Mouse (Mus musculus) CH12.LX (cell line): ENCODE results near the gene C1qtnf1. TPM values are rescaled to one million over a fixed set of nuclear protein-coding genes. Genes with fewer than 3 reads are reported as not detected.

Experiments
- DNase-seq: peaks from one replicate; pipeline ENCODE4 v3.0.0-alpha.2; 2013; ENCODE audit errors: extremely low read depth
- H3K27ac ChIP-seq: 2 replicates; pipeline ENCODE4 v1.5.1; 2012; ENCODE audit warnings: low read depth, mild to moderate bottlenecking, control low read depth, moderate library complexity; ENCODE audit not compliant: insufficient read depth
- H3K27me3 ChIP-seq: replicated peaks from 2 replicates; pipeline ENCODE3; 2012; ENCODE audit warnings: inconsistent platforms
- H3K36me3 ChIP-seq, 2 experiments: replicated peaks in 1 of 2; 2 replicates each; pipeline versions ENCODE3 to v1.6.1; 2012; ENCODE audit warnings: inconsistent platforms in 1 of 2, low read length in 1 of 2, mild to moderate bottlenecking in 1 of 2, mixed read lengths in 1 of 2, moderate library complexity in 1 of 2; ENCODE audit not compliant: control insufficient read depth in 1 of 2, insufficient read depth in 1 of 2
- H3K4me1 ChIP-seq, 2 experiments: 2 replicates each; pipeline ENCODE4 v1.6.1; 2012; ENCODE audit warnings: inconsistent platforms in 1 of 2, moderate library complexity in 1 of 2; ENCODE audit not compliant: insufficient read depth in 2 of 2, control insufficient read depth in 1 of 2
- H3K4me2 ChIP-seq: 2 replicates; pipeline ENCODE4 v1.6.1; 2012; ENCODE audit warnings: low read depth, mild to moderate bottlenecking, control low read depth; ENCODE audit not compliant: poor library complexity, insufficient read depth, severe bottlenecking
- H3K4me3 ChIP-seq, 3 experiments: fragments of 150-350 bp in 1 of 3; sonication (generic) in 1 of 3; replicated peaks in 1 of 3; 2 replicates each; pipeline versions ENCODE3 to v1.5.1; 2011 to 2012; ENCODE audit warnings: low read depth in 2 of 3, low read length in 2 of 3, mild to moderate bottlenecking in 2 of 3, moderate library complexity in 2 of 3, control low read depth in 1 of 3, improper control_type of control experiment in 1 of 3, inconsistent platforms in 1 of 3, mixed read lengths in 1 of 3; ENCODE audit not compliant: poor library complexity in 1 of 3
- H3K79me2 ChIP-seq: replicated peaks from 2 replicates; pipeline ENCODE4 v1.6.1; 2012; ENCODE audit warnings: mild to moderate bottlenecking, moderate library complexity; ENCODE audit not compliant: control insufficient read depth, poor library complexity, insufficient read depth, severe bottlenecking; ENCODE audit errors: extremely low read depth
- H3K9ac ChIP-seq: 2 replicates; pipeline ENCODE4 v1.6.1; 2012; ENCODE audit warnings: low read depth, mild to moderate bottlenecking, control low read depth, moderate library complexity; ENCODE audit not compliant: insufficient read depth
- H3K9me3 ChIP-seq: replicated peaks from 2 replicates; pipeline ENCODE3; 2012; ENCODE audit warnings: low read length, inconsistent platforms, mixed read lengths
- CHD1 ChIP-seq: IDR thresholded peaks from 2 replicates; pipeline ENCODE4 v1.6.1; 2012; ENCODE audit warnings: low read depth, low read length, improper control_type of control experiment, inconsistent platforms
- CHD2 ChIP-seq: IDR thresholded peaks from 2 replicates; pipeline ENCODE4 v1.6.1; 2011; ENCODE audit warnings: low read length, improper control_type of control experiment
- CTCF ChIP-seq, 2 experiments: IDR thresholded peaks in 1 of 2; conservative IDR thresholded peaks in 1 of 2; 2 replicates each; pipeline ENCODE4 v1.5.1; 2011 to 2012; ENCODE audit warnings: low read depth in 2 of 2, low read length in 2 of 2, improper control_type of control experiment in 1 of 2, inconsistent platforms in 1 of 2, mild to moderate bottlenecking in 1 of 2, moderate library complexity in 1 of 2
- E2F4 ChIP-seq: IDR thresholded peaks from 2 replicates; pipeline ENCODE4 v1.6.1; 2011; ENCODE audit warnings: low read depth, low read length, improper control_type of control experiment; ENCODE audit not compliant: insufficient replicate concordance
- ELF1 ChIP-seq: IDR thresholded peaks from 2 replicates; pipeline ENCODE4 v1.6.1; 2014; ENCODE audit warnings: low read depth, mild to moderate bottlenecking, inconsistent platforms, low read length, improper control_type of control experiment
- EP300 ChIP-seq: IDR thresholded peaks from 2 replicates; pipeline ENCODE4 v1.6.1; 2011; ENCODE audit warnings: low read length, improper control_type of control experiment
- ETS1 ChIP-seq: conservative IDR thresholded peaks from 2 replicates; pipeline ENCODE4 v1.6.1; 2012; ENCODE audit warnings: low read depth, mild to moderate bottlenecking, inconsistent platforms, low read length, improper control_type of control experiment, moderate library complexity
- HCFC1 ChIP-seq: IDR thresholded peaks from 2 replicates; pipeline ENCODE4 v1.6.1; 2012; ENCODE audit warnings: low read depth, mild to moderate bottlenecking, inconsistent platforms, low read length, improper control_type of control experiment
- JUN ChIP-seq: IDR thresholded peaks from 2 replicates; pipeline ENCODE4 v1.6.1; 2011; ENCODE audit warnings: low read depth, mild to moderate bottlenecking, low read length, improper control_type of control experiment, moderate library complexity; ENCODE audit not compliant: insufficient read depth
- JUND ChIP-seq: conservative IDR thresholded peaks from 2 replicates; pipeline ENCODE4 v1.6.1; 2011; ENCODE audit warnings: low read depth, low read length, improper control_type of control experiment
- MAFK ChIP-seq: IDR thresholded peaks from 2 replicates; pipeline ENCODE4 v1.6.1; 2011; ENCODE audit warnings: low read length, improper control_type of control experiment; ENCODE audit not compliant: insufficient replicate concordance
- MAX ChIP-seq: IDR thresholded peaks from 2 replicates; pipeline ENCODE4 v1.6.1; 2011; ENCODE audit warnings: low read length, improper control_type of control experiment
- MXI1 ChIP-seq: IDR thresholded peaks from 2 replicates; pipeline ENCODE4 v1.6.1; 2011; ENCODE audit warnings: mild to moderate bottlenecking, low read depth, low read length, improper control_type of control experiment
- NELFE ChIP-seq: IDR thresholded peaks from 2 replicates; pipeline ENCODE4 v1.6.1; 2011; ENCODE audit warnings: low read depth, low read length, improper control_type of control experiment
- NRF1 ChIP-seq: IDR thresholded peaks from 2 replicates; pipeline ENCODE4 v1.6.1; 2014; ENCODE audit warnings: low read depth, mild to moderate bottlenecking, inconsistent platforms, low read length, improper control_type of control experiment, moderate library complexity
- PAX5 ChIP-seq: IDR thresholded peaks from 2 replicates; pipeline ENCODE4 v1.6.1; 2012; ENCODE audit warnings: low read length, inconsistent platforms, mixed read lengths
- POLR2A ChIP-seq: IDR thresholded peaks from 2 replicates; pipeline ENCODE4 v1.6.1; 2011; ENCODE audit warnings: low read depth, mild to moderate bottlenecking, improper control_type of control experiment, low read length
- POLR2AphosphoS2 ChIP-seq: IDR thresholded peaks from 2 replicates; pipeline ENCODE4 v1.6.1; 2011; ENCODE audit warnings: low read depth, low read length, improper control_type of control experiment
- RAD21 ChIP-seq: IDR thresholded peaks from 2 replicates; pipeline ENCODE4 v1.6.1; 2011; ENCODE audit warnings: low read depth, mild to moderate bottlenecking, low read length, improper control_type of control experiment, moderate library complexity
- RCOR1 ChIP-seq: conservative IDR thresholded peaks from 2 replicates; pipeline ENCODE4 v1.6.1; 2012; ENCODE audit warnings: low read depth, mild to moderate bottlenecking, inconsistent platforms, low read length, improper control_type of control experiment
- SMC3 ChIP-seq: IDR thresholded peaks from 2 replicates; pipeline ENCODE4 v1.6.1; 2011; ENCODE audit warnings: low read depth, low read length, improper control_type of control experiment
- TCF12 ChIP-seq: IDR thresholded peaks from 2 replicates; pipeline ENCODE4 v1.6.1; 2014; ENCODE audit warnings: low read depth, mild to moderate bottlenecking, inconsistent platforms, low read length, improper control_type of control experiment
- UBTF ChIP-seq: IDR thresholded peaks from 2 replicates; pipeline ENCODE4 v1.6.1; 2012; ENCODE audit warnings: low read depth, mild to moderate bottlenecking, inconsistent platforms, low read length, improper control_type of control experiment, moderate library complexity
- USF1 ChIP-seq: IDR thresholded peaks from 2 replicates; pipeline ENCODE4 v1.6.1; 2014; ENCODE audit warnings: low read depth, mild to moderate bottlenecking, inconsistent platforms, low read length, improper control_type of control experiment
- USF2 ChIP-seq: conservative IDR thresholded peaks from 2 replicates; pipeline ENCODE4 v1.6.1; 2011; ENCODE audit warnings: low read depth, low read length, improper control_type of control experiment
- ZMIZ1 ChIP-seq: IDR thresholded peaks from 2 replicates; pipeline ENCODE4 v1.6.1; 2012; ENCODE audit warnings: low read depth, mild to moderate bottlenecking, inconsistent platforms, low read length, improper control_type of control experiment
- ZNF384 ChIP-seq: IDR thresholded peaks from 2 replicates; pipeline ENCODE4 v1.6.1; 2012; ENCODE audit warnings: low read depth, low read length, improper control_type of control experiment, inconsistent platforms
- dilution Hi-C: fragments of 300-500 bp; cut with MboI; formaldehyde crosslinking; loops from 2 replicates; pipeline ENCODE4 v1.14.3; 2020; ENCODE audit warnings: low sequenced_read_pairs; ENCODE audit not compliant: extremely low pct_unique_long_range_greater_than_20kb, extremely low pct_ligation_motif_present
- in situ Hi-C: fragments of 300-500 bp; cut with MboI; formaldehyde crosslinking; loops from 3 replicates; pipeline ENCODE4 v1.14.3; 2019; ENCODE audit warnings: low sequenced_read_pairs, low pct_ligation_motif_present, low pct_unique_long_range_greater_than_20kb, mixed read lengths
- polyA plus RNA-seq: library from polyadenylated mRNA; unstranded; fragments of >175 nt; gene quantifications from 2 replicates; pipeline ENCODE4 v1.2.1, GENCODE M21; 2012; ENCODE audit warnings: low read depth; ENCODE audit not compliant: insufficient read length
- total RNA-seq, 2 experiments: library from RNA; depleted of rRNA; stranded (reverse); fragments of 300-350 nt in 1 of 2; fragments of >200 nt in 1 of 2; gene quantifications; 2 replicates each; pipeline ENCODE4 v1.2.3; 2012 to 2014

The C1qtnf1 gene
- total and polyA plus RNA-seq, 3 experiments, result 0.13 to 0.19 TPM; not detected in 1

- TF ChIP-seq RAD21, result no peak
- no peak for TF ChIP-seq POLR2AphosphoS2
- no peak for TF ChIP-seq HCFC1
- TF ChIP-seq RCOR1, result no peak
- no peak for TF ChIP-seq EP300
- TF ChIP-seq ELF1, result no peak
- no peak for TF ChIP-seq JUN
- TF ChIP-seq USF1, result no peak
- no peak for TF ChIP-seq SMC3
- no peak for TF ChIP-seq CHD1
- TF ChIP-seq CHD2, result no peak
- no peak for TF ChIP-seq USF2
- no peak for TF ChIP-seq E2F4
- no peak for TF ChIP-seq ZNF384
- Histone ChIP-seq H3K27ac (no peak overlapping the region), H3K79me2 (no peaks in the 10 kb centered on the region), H3K4me3 (no peak overlapping the region), H3K9ac (no peak overlapping the region), H3K36me3 (peaks cover 55 to 78% of the 10 kb centered on the region in 2 experiments), H3K4me2 (no peak overlapping the region), H3K9me3 (no peaks in the 10 kb centered on the region), H3K27me3 (peaks cover under 1% of the 10 kb centered on the region), H3K4me1 (peaks cover 4 to 5% of the 10 kb centered on the region in 2 experiments; a peak in 2 of 4 replicates)
- dilution Hi-C loops, result no loop called here
- in situ Hi-C loops, result no loop called here
- DNase-seq, result no peak
Measured at GRCm38 (mm10) chr11:118485338-118485737, 57.3 kb downstream of the C1qtnf1 start.

- in situ Hi-C loops, result no loop called here
- no peak overlapping the region for H3K4me3 ChIP-seq
- H3K9ac ChIP-seq, result no peak overlapping the region
- no peaks in the 10 kb centered on the region for H3K9me3 ChIP-seq
- TF ChIP-seq TCF12 (no peak), CHD2 (no peak), ETS1 (no peak), EP300 (no peak), JUN (no peak), JUND (no peak), NRF1 (no peak), POLR2A (no peak), RAD21 (no peak), NELFE (no peak), CTCF (conservative IDR thresholded peaks at IDR 0.05 in 1 of 2, IDR thresholded peaks at IDR 0.05 in 1 of 2; ENCODE audit: low read depth in 2 of 2, low read length in 2 of 2) (no peak), UBTF (no peak), MXI1 (no peak), MAX (no peak), ZMIZ1 (no peak), CHD1 (no peak), MAFK (no peak), PAX5 (no peak)
- H3K4me2 ChIP-seq, result no peak overlapping the region
- dilution Hi-C loops, result no loop called here
- DNase-seq, result no peak
- peaks cover 55 to 78% of the 10 kb centered on the region in 2 experiments for H3K36me3 ChIP-seq
- H3K4me1 ChIP-seq, result peaks cover 4 to 5% of the 10 kb centered on the region in 2 experiments; a peak in 2 of 4 replicates
- no peak overlapping the region for H3K27ac ChIP-seq
- H3K27me3 ChIP-seq, result peaks cover 4% of the 10 kb centered on the region
- no peaks in the 10 kb centered on the region for H3K79me2 ChIP-seq
Measured at GRCm38 (mm10) chr11:118485780-118486179, 57.8 kb downstream of the C1qtnf1 start.
